Mouse (Mus musculus): ENCODE results near the gene Ino80d. TPM values are rescaled to one million over a fixed set of nuclear protein-coding genes. Genes with fewer than 3 reads are reported as not detected.

The Ino80d gene
- polyA plus RNA-seq, 1 experiment from 2014 or later = 9.5 TPM

- Histone ChIP-seq H3K27ac (replicated peaks) (no peak overlapping the region), H3K9me3 (no peaks in the 10 kb centered on the region), H3K36me3 (peaks cover 4% of the 10 kb centered on the region; the same call in 1 of the 2 replicates), H3K27me3 (no peaks in the 10 kb centered on the region), H3K9ac (no peak overlapping the region), H3K4me2 (no peak overlapping the region), H3K4me3 (no peak overlapping the region), H3K4me1 (replicated peaks) (peaks cover 18% of the 10 kb centered on the region)
- ATAC-seq (ENCODE audit: low read depth) = no peak
- 77% methylated on average over 6 of the region's 6 CpGs for WGBS
Observed at GRCm38 (mm10) chr1:63047983-63048382, 66.5 kb downstream of the Ino80d start.

GRCm38 (mm10) chr1:63032929-63033328 is 81.5 kb downstream of the Ino80d start:
- Histone ChIP-seq H3K9me3 (no peaks in the 10 kb centered on the region), H3K36me3 (no peaks in the 10 kb centered on the region), H3K9ac (no peak overlapping the region), H3K27me3 (no peaks in the 10 kb centered on the region), H3K4me2 (no peak overlapping the region), H3K27ac (replicated peaks) (no peak overlapping the region), H3K4me3 (no peak overlapping the region), H3K4me1 (replicated peaks) (no peaks in the 10 kb centered on the region)
- 81% methylated on average over 3 of the region's 3 CpGs for WGBS
- ATAC-seq (ENCODE audit: low read depth) = no peak

GRCm38 (mm10) chr1:63019916-63020315 is 94.6 kb downstream of the Ino80d start:
- no peaks in the 10 kb centered on the region for H3K36me3 ChIP-seq
- H3K27ac ChIP-seq (replicated peaks) = no peak overlapping the region
- no peaks in the 10 kb centered on the region for H3K9me3 ChIP-seq
- no peak for ATAC-seq (ENCODE audit: low read depth)
- H3K9ac ChIP-seq = no peak overlapping the region
- no peak overlapping the region for H3K4me2 ChIP-seq
- no peak overlapping the region for H3K4me3 ChIP-seq
- H3K4me1 ChIP-seq (replicated peaks) = no peaks in the 10 kb centered on the region
- no peaks in the 10 kb centered on the region for H3K27me3 ChIP-seq
- WGBS = 63% methylated on average over 2 of the region's 2 CpGs

- Histone ChIP-seq H3K27me3 (no peaks in the 10 kb centered on the region), H3K4me2 (no peak overlapping the region), H3K4me3 (no peak overlapping the region), H3K9me3 (no peaks in the 10 kb centered on the region), H3K4me1 (replicated peaks) (no peaks in the 10 kb centered on the region), H3K36me3 (no peaks in the 10 kb centered on the region), H3K27ac (replicated peaks) (no peak overlapping the region), H3K9ac (no peak overlapping the region)
- 37% methylated on average over 12 of the region's 12 CpGs for WGBS
- no peak for ATAC-seq (ENCODE audit: low read depth)
Observed at GRCm38 (mm10) chr1:63005013-63005646, 109.3 kb downstream of the Ino80d start.

GRCm38 (mm10) chr1:63001874-63002273 is 112.6 kb downstream of the Ino80d start:
- no peak for ATAC-seq (ENCODE audit: low read depth)
- WGBS = 73% methylated on average over 3 of the region's 3 CpGs
- Histone ChIP-seq H3K27ac (replicated peaks) (no peak overlapping the region), H3K36me3 (no peaks in the 10 kb centered on the region), H3K27me3 (no peaks in the 10 kb centered on the region), H3K4me3 (no peak overlapping the region), H3K4me1 (replicated peaks) (no peaks in the 10 kb centered on the region), H3K9me3 (no peaks in the 10 kb centered on the region), H3K4me2 (no peak overlapping the region), H3K9ac (no peak overlapping the region)

GRCm38 (mm10) chr1:62993348-62993747 is 121.1 kb downstream of the Ino80d start:
- H3K27me3 ChIP-seq = no peaks in the 10 kb centered on the region
- 14% methylated on average over 1 of the region's 1 CpGs for WGBS
- no peaks in the 10 kb centered on the region for H3K9me3 ChIP-seq
- no peaks in the 10 kb centered on the region for H3K4me1 ChIP-seq (replicated peaks)
- H3K4me3 ChIP-seq = no peak overlapping the region
- H3K4me2 ChIP-seq = no peak overlapping the region
- no peak overlapping the region for H3K27ac ChIP-seq (replicated peaks)
- ATAC-seq (ENCODE audit: low read depth) = no peak
- no peaks in the 10 kb centered on the region for H3K36me3 ChIP-seq
- H3K9ac ChIP-seq = no peak overlapping the region

- H3K9ac ChIP-seq = no peak overlapping the region
- no peak overlapping the region for H3K27ac ChIP-seq (replicated peaks)
- H3K36me3 ChIP-seq = no peaks in the 10 kb centered on the region
- no peak overlapping the region for H3K4me2 ChIP-seq
- no peaks in the 10 kb centered on the region for H3K27me3 ChIP-seq
- no peak overlapping the region for H3K4me3 ChIP-seq
- H3K9me3 ChIP-seq = no peaks in the 10 kb centered on the region
- ATAC-seq (ENCODE audit: low read depth) = no peak
- WGBS = 78% methylated on average over 5 of the region's 5 CpGs
- H3K4me1 ChIP-seq (replicated peaks) = no peaks in the 10 kb centered on the region
Observed at GRCm38 (mm10) chr1:62992648-62993047, 121.8 kb downstream of the Ino80d start.

- H3K4me1 ChIP-seq (replicated peaks) = no peaks in the 10 kb centered on the region
- no peaks in the 10 kb centered on the region for H3K36me3 ChIP-seq
- no peaks in the 10 kb centered on the region for H3K9me3 ChIP-seq
- no peak overlapping the region for H3K4me3 ChIP-seq
- no peak overlapping the region for H3K27ac ChIP-seq (replicated peaks)
- no peak for ATAC-seq (ENCODE audit: low read depth)
- H3K9ac ChIP-seq = no peak overlapping the region
- H3K27me3 ChIP-seq = no peaks in the 10 kb centered on the region
- H3K4me2 ChIP-seq = no peak overlapping the region
- WGBS = 85% methylated on average over 10 of the region's 10 CpGs
Observed at GRCm38 (mm10) chr1:62991021-62991420, 123.4 kb downstream of the Ino80d start.

- no peak overlapping the region for H3K4me2 ChIP-seq
- H3K9ac ChIP-seq = no peak overlapping the region
- no peak overlapping the region for H3K27ac ChIP-seq (replicated peaks)
- ATAC-seq (ENCODE audit: low read depth) = no peak
- H3K27me3 ChIP-seq = no peaks in the 10 kb centered on the region
- no peaks in the 10 kb centered on the region for H3K9me3 ChIP-seq
- 64% methylated on average over 2 of the region's 2 CpGs for WGBS
- H3K4me3 ChIP-seq = no peak overlapping the region
- no peaks in the 10 kb centered on the region for H3K4me1 ChIP-seq (replicated peaks)
- no peaks in the 10 kb centered on the region for H3K36me3 ChIP-seq
Observed at GRCm38 (mm10) chr1:62987561-62987960, 126.9 kb downstream of the Ino80d start.

GRCm38 (mm10) chr1:62986267-62986666 is 128.2 kb downstream of the Ino80d start:
- Histone ChIP-seq H3K4me2 (peak overlapping the region; percentile 39), H3K27me3 (no peaks in the 10 kb centered on the region), H3K36me3 (no peaks in the 10 kb centered on the region), H3K4me3 (no peak overlapping the region), H3K9me3 (no peaks in the 10 kb centered on the region), H3K9ac (no peak overlapping the region), H3K4me1 (replicated peaks) (no peaks in the 10 kb centered on the region), H3K27ac (replicated peaks) (no peak overlapping the region)
- ATAC-seq (ENCODE audit: low read depth) = no peak
- 11% methylated on average over 7 of the region's 7 CpGs for WGBS

- ATAC-seq (ENCODE audit: low read depth) = no peak
- H3K36me3 ChIP-seq = no peaks in the 10 kb centered on the region
- H3K4me2 ChIP-seq = peak overlapping the region; percentile 28; the same call in 1 of the 2 replicates
- H3K9ac ChIP-seq = no peak overlapping the region
- no peak overlapping the region for H3K4me3 ChIP-seq
- H3K27me3 ChIP-seq = no peaks in the 10 kb centered on the region
- 41% methylated on average over 11 of the region's 11 CpGs for WGBS
- H3K27ac ChIP-seq (replicated peaks) = no peak overlapping the region
- no peaks in the 10 kb centered on the region for H3K9me3 ChIP-seq
- no peaks in the 10 kb centered on the region for H3K4me1 ChIP-seq (replicated peaks)
Observed at GRCm38 (mm10) chr1:62984566-62984965, 129.9 kb downstream of the Ino80d start.

- Histone ChIP-seq H3K4me1 (replicated peaks) (no peaks in the 10 kb centered on the region), H3K36me3 (no peaks in the 10 kb centered on the region), H3K9ac (no peak overlapping the region), H3K4me3 (no peak overlapping the region), H3K9me3 (no peaks in the 10 kb centered on the region), H3K27ac (replicated peaks) (no peak overlapping the region), H3K27me3 (no peaks in the 10 kb centered on the region), H3K4me2 (no peak overlapping the region)
- ATAC-seq (ENCODE audit: low read depth) = no peak
- WGBS = 36% methylated on average over 3 of the region's 3 CpGs
Observed at GRCm38 (mm10) chr1:62976742-62977141, 137.7 kb downstream of the Ino80d start.

GRCm38 (mm10) chr1:62966885-62967284 is 147.6 kb downstream of the Ino80d start:
- Histone ChIP-seq H3K27me3 (peaks cover 10% of the 10 kb centered on the region; the same call in 1 of the 2 replicates), H3K36me3 (no peaks in the 10 kb centered on the region), H3K4me1 (replicated peaks) (peaks cover 32% of the 10 kb centered on the region), H3K27ac (replicated peaks) (no peak overlapping the region), H3K9me3 (no peaks in the 10 kb centered on the region), H3K9ac (no peak overlapping the region), H3K4me2 (no peak overlapping the region), H3K4me3 (no peak overlapping the region)
- no peak for ATAC-seq (ENCODE audit: low read depth)
- WGBS = 27% methylated on average over 5 of the region's 5 CpGs

Data from neural tube, embryonic 13.5 days (tissue).